Mouse (Mus musculus) ES-E14 (cell line): Measurements from ENCODE around the gene Esrrg. TPM values are rescaled to one million over a fixed set of nuclear protein-coding genes. Genes with fewer than 3 reads are reported as not detected.

ENCODE experiments used
- DNase-seq: peaks from one replicate; pipeline ENCODE4 v3.0.0-alpha.2; 2013; ENCODE audit warnings: low read depth, low spot score
- H3K27ac ChIP-seq: 2 replicates; pipeline ENCODE4 v1.5.1; 2012; ENCODE audit warnings: low read depth, mild to moderate bottlenecking, low read length, moderate library complexity, mixed read lengths; ENCODE audit not compliant: poor library complexity, insufficient read depth, severe bottlenecking
- H3K36me3 ChIP-seq: 2 replicates; pipeline ENCODE4 v1.6.1; 2012; ENCODE audit warnings: mild to moderate bottlenecking, low read length, moderate library complexity, mixed read lengths; ENCODE audit not compliant: control insufficient read depth, poor library complexity, insufficient read depth, severe bottlenecking
- H3K4me1 ChIP-seq, 2 experiments: fragments of 150-350 bp in 1 of 2; sonication (generic) in 1 of 2; 2 replicates each; pipeline ENCODE4 v1.6.1; 2012; ENCODE audit warnings: low read length in 2 of 2, mild to moderate bottlenecking in 1 of 2, mixed read lengths in 1 of 2; ENCODE audit not compliant: control insufficient read depth in 2 of 2, insufficient read depth in 2 of 2, poor library complexity in 1 of 2
- H3K4me3 ChIP-seq, 2 experiments: fragments of 150-350 bp in 1 of 2; sonication (generic) in 1 of 2; 2 replicates each; pipeline ENCODE4 v1.5.1; 2012; ENCODE audit warnings: low read length in 2 of 2, low read depth in 1 of 2, mild to moderate bottlenecking in 1 of 2, mixed read lengths in 1 of 2; ENCODE audit not compliant: insufficient read depth in 1 of 2, poor library complexity in 1 of 2, severe bottlenecking in 1 of 2
- H3K9ac ChIP-seq: 2 replicates; pipeline ENCODE4 v1.6.1; 2012; ENCODE audit warnings: low read depth, mild to moderate bottlenecking, low read length, mixed read lengths; ENCODE audit not compliant: poor library complexity, insufficient read depth, severe bottlenecking
- H3K9me3 ChIP-seq: fragments of 150-350 bp; sonication (generic); 2 replicates; pipeline ENCODE4 v1.6.1; 2012; ENCODE audit warnings: low read depth, mild to moderate bottlenecking, low read length; ENCODE audit not compliant: control insufficient read depth, insufficient read depth
- CHD2 ChIP-seq: IDR thresholded peaks from 2 replicates; pipeline ENCODE4 v1.6.1; 2014; ENCODE audit warnings: mild to moderate bottlenecking, low read depth, low read length, inconsistent platforms
- HCFC1 ChIP-seq: IDR thresholded peaks from 2 replicates; pipeline ENCODE4 v1.6.1; 2012; ENCODE audit warnings: low read length, inconsistent platforms, borderline replicate concordance; ENCODE audit not compliant: insufficient read depth
- MAFK ChIP-seq: IDR thresholded peaks from 2 replicates; pipeline ENCODE4 v1.6.1; 2014; ENCODE audit warnings: mild to moderate bottlenecking, low read depth, low read length, inconsistent platforms; ENCODE audit not compliant: insufficient read depth
- ZC3H11A ChIP-seq: IDR thresholded peaks from 2 replicates; pipeline ENCODE4 v1.6.1; 2012; ENCODE audit warnings: low read depth, mild to moderate bottlenecking, inconsistent platforms, low read length, borderline replicate concordance
- ZNF384 ChIP-seq: IDR thresholded peaks from 2 replicates; pipeline ENCODE4 v1.6.1; 2012; ENCODE audit warnings: low read depth, low read length, inconsistent platforms
- in situ Hi-C, 2 experiments: fragments of 600-800 bp; cut with MboI; formaldehyde crosslinking; loops; one replicate each; pipeline ENCODE4 v1.15.1; 2025; ENCODE audit warnings: low sequenced_read_pairs in 2 of 2, inconsistent platforms in 1 of 2; ENCODE audit not compliant: unreplicated experiment in 2 of 2
- total RNA-seq: library from RNA; depleted of rRNA; stranded (reverse); fragments of 300-350 nt; gene quantifications from 2 replicates; pipeline ENCODE4 v1.2.3, GENCODE M21; 2012

Esrrg gene
- total RNA-seq, 1 experiment, result 0.09 TPM

DNA sequence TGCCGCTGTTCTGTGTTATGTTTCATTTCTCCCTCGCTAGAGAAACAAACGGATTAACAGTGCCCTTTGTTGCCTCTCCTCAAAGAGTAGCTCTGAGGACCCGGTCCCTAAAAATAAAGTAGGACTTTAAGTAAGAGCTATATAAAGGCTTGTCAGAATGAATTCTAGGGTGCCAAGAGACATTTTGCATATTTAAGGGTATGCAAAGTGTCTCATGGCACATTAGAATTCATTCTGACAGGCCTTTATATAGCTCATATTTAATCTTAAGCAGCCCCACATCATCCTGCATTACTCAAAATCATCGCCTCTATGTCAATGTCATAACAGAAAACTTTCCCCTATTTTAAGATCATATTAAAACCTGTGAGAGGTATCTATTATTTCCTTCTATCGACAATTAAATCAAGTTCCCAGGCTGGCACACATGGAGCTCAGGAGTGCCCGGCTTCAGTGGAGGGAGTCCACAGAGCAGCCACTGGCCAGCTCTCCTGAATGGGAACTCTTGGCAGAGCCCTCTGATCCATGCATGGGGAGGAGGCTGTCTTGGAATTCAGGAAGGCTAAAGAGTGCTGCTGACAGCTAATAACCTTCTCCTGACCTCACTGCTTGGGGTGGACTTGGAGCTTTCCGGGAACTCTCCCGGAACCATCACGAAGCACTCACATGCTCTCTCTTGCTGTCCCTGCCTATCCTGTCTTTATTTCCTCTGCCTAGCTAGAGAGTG lies 606.5 kb downstream of the Esrrg start:
- Histone ChIP-seq H3K9ac (no peak overlapping the region), H3K9me3 (no peaks in the 10 kb centered on the region), H3K27ac (no peak overlapping the region), H3K4me1 (no peaks in the 10 kb centered on the region), H3K36me3 (no peaks in the 10 kb centered on the region), H3K4me3 (no peak overlapping the region)
- no peak for DNase-seq
- in situ Hi-C loops, result no loop called here
- TF ChIP-seq MAFK, result no peak
- no peak for TF ChIP-seq CHD2
- no peak for TF ChIP-seq HCFC1
- no peak for TF ChIP-seq ZC3H11A
- TF ChIP-seq ZNF384, result no peak

DNA sequence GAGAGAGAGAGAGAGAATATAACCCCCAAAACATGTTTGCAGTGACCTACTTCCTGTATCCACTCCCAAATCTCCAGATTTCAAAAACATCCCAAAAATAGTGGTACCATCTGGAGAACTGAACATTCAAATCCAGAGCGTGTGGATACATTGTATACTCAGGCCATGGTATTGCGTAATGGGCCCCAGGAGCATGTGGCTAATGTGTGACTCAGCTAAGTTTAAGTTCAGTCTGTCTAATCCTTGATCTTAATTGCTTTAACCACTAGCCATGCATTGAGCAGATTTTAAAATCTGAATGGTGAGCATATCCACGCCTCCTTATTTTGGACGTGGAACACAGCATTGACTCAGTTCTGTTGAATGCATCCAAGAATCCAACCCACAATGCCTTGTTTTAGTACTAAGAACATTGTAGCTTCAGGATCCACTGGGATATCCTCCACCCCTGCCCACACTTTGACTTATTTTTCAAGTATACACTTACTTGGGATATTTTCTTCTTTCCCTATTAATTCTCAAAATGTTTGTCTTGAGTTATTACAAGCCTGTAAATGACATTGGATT lies 612.7 kb downstream of the Esrrg start:
- no peak overlapping the region for H3K9ac ChIP-seq
- in situ Hi-C loops, result no loop called here
- TF ChIP-seq CHD2, result no peak
- TF ChIP-seq ZNF384, result no peak
- no peak for TF ChIP-seq HCFC1
- no peak for TF ChIP-seq ZC3H11A
- no peak for TF ChIP-seq MAFK

DNA sequence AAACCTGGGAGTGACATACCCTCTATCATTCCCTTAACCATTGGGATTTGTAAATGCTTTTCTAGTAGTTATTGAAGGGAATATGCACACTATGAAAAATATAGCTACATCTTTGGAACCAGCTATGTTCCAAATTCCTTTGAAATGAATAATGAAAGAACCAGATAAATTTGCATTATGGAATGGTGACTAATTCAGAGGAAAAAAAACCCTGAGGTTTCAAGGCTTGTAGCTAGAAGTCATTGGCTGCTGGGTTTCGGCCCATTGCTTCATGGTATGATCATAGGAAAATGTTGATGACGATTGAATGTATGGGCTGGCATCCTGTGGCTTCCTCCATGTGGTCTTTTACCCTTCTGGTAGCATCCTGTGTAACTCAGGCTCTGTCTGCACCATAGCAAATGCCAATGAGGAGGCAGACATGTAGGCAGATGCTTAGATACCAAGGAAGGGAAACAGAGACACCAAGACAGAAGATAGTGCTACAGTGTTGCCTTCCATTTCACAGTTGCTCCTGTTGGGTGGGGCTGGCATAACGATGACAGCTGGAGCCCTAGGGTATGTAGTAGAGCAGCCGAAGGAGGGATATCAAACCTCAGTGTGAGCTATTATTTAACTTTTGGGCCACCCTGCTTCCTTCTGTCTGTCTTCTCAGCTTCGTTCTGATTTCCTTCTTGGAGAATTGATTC lies 624.6 kb downstream of the Esrrg start:
- no peak overlapping the region for H3K4me3 ChIP-seq
- no peak overlapping the region for H3K27ac ChIP-seq
- H3K4me1 ChIP-seq, result no peaks in the 10 kb centered on the region
- no peak overlapping the region for H3K9ac ChIP-seq
- H3K9me3 ChIP-seq, result no peaks in the 10 kb centered on the region
- no peak for DNase-seq
- in situ Hi-C loops, result no loop called here
- no peaks in the 10 kb centered on the region for H3K36me3 ChIP-seq
- TF ChIP-seq ZC3H11A, result no peak
- no peak for TF ChIP-seq MAFK
- no peak for TF ChIP-seq CHD2

More for the DNA sequence above, 612.7 kb downstream of the Esrrg start:
- no peak for DNase-seq
- Histone ChIP-seq H3K36me3 (no peaks in the 10 kb centered on the region), H3K9me3 (no peaks in the 10 kb centered on the region), H3K27ac (no peak overlapping the region), H3K4me1 (no peaks in the 10 kb centered on the region), H3K4me3 (no peak overlapping the region)

DNA sequence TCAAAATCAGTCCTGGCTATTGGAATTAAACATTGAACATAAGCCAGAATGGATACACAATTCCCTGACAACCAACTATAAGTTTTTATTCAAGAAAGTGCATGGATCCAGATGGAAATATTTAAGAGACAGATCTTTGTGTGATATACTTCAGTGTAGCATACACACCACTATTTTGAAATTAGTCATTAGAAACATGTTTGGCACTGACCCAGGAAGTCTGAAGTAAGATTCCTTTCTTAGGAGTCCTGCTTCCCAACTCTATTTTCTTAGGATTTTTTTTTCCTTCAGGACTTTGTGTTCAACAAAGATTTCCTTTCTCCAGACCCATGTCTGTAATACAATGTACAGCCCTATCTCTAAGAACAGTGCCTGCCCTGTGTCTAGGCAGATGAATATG lies 630.0 kb downstream of the Esrrg start:
- no peak for DNase-seq
- no peak overlapping the region for H3K9ac ChIP-seq
- no peaks in the 10 kb centered on the region for H3K4me1 ChIP-seq
- TF ChIP-seq ZNF384, result no peak
- no peak for TF ChIP-seq HCFC1
- TF ChIP-seq MAFK, result no peak
- TF ChIP-seq ZC3H11A, result no peak
- TF ChIP-seq CHD2, result no peak
- no peaks in the 10 kb centered on the region for H3K36me3 ChIP-seq
- H3K4me3 ChIP-seq, result no peak overlapping the region
- H3K9me3 ChIP-seq, result no peaks in the 10 kb centered on the region
- in situ Hi-C loops, result no loop called here
- no peak overlapping the region for H3K27ac ChIP-seq
